Mouse (Mus musculus): ENCODE measurements around the gene Thap7. TPM values are rescaled to one million over a fixed set of nuclear protein-coding genes. Genes with fewer than 3 reads are reported as not detected.

Thap7 gene
- 29.5 and 38.7 TPM in 2 replicates for polyA plus RNA-seq (2015; fragmentation: Nextera tagmentation; extraction: Ambion mirVana)

DNA sequence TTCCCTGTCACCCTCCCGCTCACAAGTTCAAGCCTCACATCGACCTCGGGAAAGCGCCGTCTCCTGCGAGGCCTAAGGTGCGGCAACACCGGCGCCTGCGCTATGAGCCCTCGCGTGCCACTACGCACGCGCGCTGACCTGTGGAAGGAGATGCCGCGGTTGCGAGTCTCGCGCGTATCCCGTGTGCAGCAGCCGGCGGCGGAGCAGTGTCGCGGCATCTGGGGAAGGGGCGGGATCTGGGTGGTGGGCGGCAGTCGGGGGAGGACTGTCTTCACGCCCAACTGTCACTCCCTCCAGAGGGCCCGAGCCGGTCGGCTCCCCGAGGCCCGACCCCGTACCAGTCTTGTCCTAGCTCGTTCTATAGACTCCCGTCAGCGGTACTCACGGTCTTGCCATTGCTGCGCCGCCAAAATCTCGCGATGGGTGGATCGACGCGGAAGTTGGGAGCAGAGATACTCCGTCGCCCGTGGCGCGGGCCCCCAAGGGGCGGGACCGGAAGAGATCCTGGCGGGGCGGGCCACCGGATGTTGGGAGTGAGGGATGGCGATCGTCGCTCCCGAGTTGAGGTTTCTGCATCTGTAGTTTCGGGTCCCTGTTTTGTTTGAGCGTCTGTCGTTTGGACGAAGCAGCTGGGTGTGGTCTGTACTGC is at the start of gene Thap7:
Gene Thap7, minus strand, starts transcription at position 497 of the 649 bp plus-strand sequence.
- Histone ChIP-seq H3K9me3 (replicated peaks) (no peaks in the 10 kb centered on the region), H3K27ac (peak within 1 kb of the TSS; percentile 94), H3K36me3 (peaks cover 30% of the 10 kb centered on the region), H3K4me1 (replicated peaks) (peaks cover 15% of the 10 kb centered on the region), H3K4me3 (peak within 1 kb of the TSS; percentile 71), H3K9ac (peak within 1 kb of the TSS; percentile 63), H3K27me3 (no peaks in the 10 kb centered on the region), H3K4me2 (peak within 1 kb of the TSS; percentile 73)
- WGBS = under 1% methylated on average over 67 of the region's 67 CpGs
- peak; percentile 96 for ATAC-seq (replicated peaks; ENCODE audit: insufficient number of reproducible peaks, insufficient read depth, low FRiP score, low read depth)

GRCm38 (mm10) chr16:17576825-17577215 is 45.9 kb upstream of the Thap7 start:
- peak overlapping the region; percentile 55 for H3K9ac ChIP-seq
- 12% methylated on average over 8 of the region's 8 CpGs for WGBS
- no peaks in the 10 kb centered on the region for H3K36me3 ChIP-seq
- no peak for ATAC-seq (replicated peaks; ENCODE audit: insufficient number of reproducible peaks, insufficient read depth, low FRiP score, low read depth)
- H3K4me2 ChIP-seq = peak overlapping the region; percentile 83
- no peaks in the 10 kb centered on the region for H3K9me3 ChIP-seq (replicated peaks)
- H3K27ac ChIP-seq = no peak overlapping the region
- peaks cover 37% of the 10 kb centered on the region for H3K27me3 ChIP-seq
- H3K4me3 ChIP-seq = peak overlapping the region; percentile 55
- peaks cover 14% of the 10 kb centered on the region for H3K4me1 ChIP-seq (replicated peaks)

GRCm38 (mm10) chr16:17575870-17576824 is 45.2 kb upstream of the Thap7 start:
- Histone ChIP-seq H3K9ac (peak overlapping the region; percentile 55), H3K27me3 (peaks cover 37% of the 10 kb centered on the region), H3K27ac (no peak overlapping the region), H3K4me3 (peak overlapping the region; percentile 55), H3K4me2 (peak overlapping the region; percentile 83), H3K36me3 (no peaks in the 10 kb centered on the region), H3K4me1 (replicated peaks) (peaks cover 14% of the 10 kb centered on the region), H3K9me3 (replicated peaks) (no peaks in the 10 kb centered on the region)
- WGBS = 12% methylated on average over 45 of the region's 45 CpGs
- peak; percentile 51 for ATAC-seq (replicated peaks; ENCODE audit: insufficient number of reproducible peaks, insufficient read depth, low FRiP score, low read depth)

DNA sequence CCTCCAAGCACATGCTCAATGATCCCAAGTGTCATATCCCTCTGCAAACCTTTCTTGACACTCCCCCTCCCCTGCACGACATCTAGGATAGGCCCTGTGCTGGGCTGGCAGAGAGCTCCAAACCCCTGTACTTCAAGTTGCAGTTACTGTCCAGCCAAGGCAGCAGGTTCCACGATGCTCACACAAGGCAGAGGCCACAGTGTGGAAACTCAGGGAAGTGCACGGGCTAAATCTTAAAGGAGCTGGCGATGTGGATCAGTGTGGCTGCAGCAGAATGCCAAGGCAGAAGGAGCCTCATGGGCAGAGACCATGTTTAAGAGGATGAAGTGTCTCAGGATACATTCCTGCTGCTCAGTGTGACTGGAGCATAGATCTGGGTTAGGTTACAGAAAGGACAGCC is 35.2 kb upstream of the Thap7 start:
- no peak overlapping the region for H3K9ac ChIP-seq
- H3K4me1 ChIP-seq (replicated peaks) = peaks cover 12% of the 10 kb centered on the region
- no peak overlapping the region for H3K4me3 ChIP-seq
- H3K27me3 ChIP-seq = peaks cover 10% of the 10 kb centered on the region
- no peak for ATAC-seq (replicated peaks; ENCODE audit: insufficient number of reproducible peaks, insufficient read depth, low FRiP score, low read depth)
- H3K27ac ChIP-seq = no peak overlapping the region
- WGBS = 23% methylated on average over 4 of the region's 4 CpGs
- H3K4me2 ChIP-seq = no peak overlapping the region
- H3K9me3 ChIP-seq (replicated peaks) = no peaks in the 10 kb centered on the region
- no peaks in the 10 kb centered on the region for H3K36me3 ChIP-seq

- H3K9ac ChIP-seq = no peak overlapping the region
- 50% methylated on average over 3 of the region's 3 CpGs for WGBS
- peaks cover 17% of the 10 kb centered on the region for H3K4me1 ChIP-seq (replicated peaks)
- H3K4me2 ChIP-seq = no peak overlapping the region
- no peaks in the 10 kb centered on the region for H3K9me3 ChIP-seq (replicated peaks)
- no peak for ATAC-seq (replicated peaks; ENCODE audit: insufficient number of reproducible peaks, insufficient read depth, low FRiP score, low read depth)
- H3K36me3 ChIP-seq = no peaks in the 10 kb centered on the region
- H3K27me3 ChIP-seq = peaks cover 10% of the 10 kb centered on the region
- no peak overlapping the region for H3K27ac ChIP-seq
- no peak overlapping the region for H3K4me3 ChIP-seq
Measured at GRCm38 (mm10) chr16:17564771-17565170, 33.8 kb upstream of the Thap7 start.

DNA sequence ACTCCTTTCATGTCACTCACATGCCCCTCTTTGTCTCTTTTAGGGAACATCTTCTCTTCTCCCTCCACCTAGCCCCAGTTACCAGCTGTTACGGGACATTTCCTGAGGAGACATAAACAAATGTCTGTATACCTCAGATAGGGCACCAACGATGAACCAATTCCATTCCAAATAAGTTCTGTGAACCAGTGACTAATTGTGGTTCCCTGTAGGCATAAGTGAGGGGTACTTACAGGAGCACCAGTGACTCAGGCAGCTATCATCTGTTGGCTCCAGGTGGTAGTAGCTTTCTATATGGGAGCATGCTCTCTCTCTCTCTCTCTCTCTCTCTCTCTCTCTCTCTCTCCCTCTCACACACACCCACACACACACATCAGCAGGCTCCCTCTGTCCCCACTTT is 33.3 kb upstream of the Thap7 start:
- Histone ChIP-seq H3K4me2 (no peak overlapping the region), H3K27me3 (peaks cover 13% of the 10 kb centered on the region), H3K4me3 (no peak overlapping the region), H3K4me1 (replicated peaks) (peaks cover 19% of the 10 kb centered on the region), H3K9me3 (replicated peaks) (no peaks in the 10 kb centered on the region), H3K9ac (no peak overlapping the region), H3K36me3 (no peaks in the 10 kb centered on the region), H3K27ac (no peak overlapping the region)
- 58% methylated on average over 2 of the region's 2 CpGs for WGBS
- ATAC-seq (replicated peaks; ENCODE audit: insufficient number of reproducible peaks, insufficient read depth, low FRiP score, low read depth) = no peak

GRCm38 (mm10) chr16:17563580-17563979 is 32.6 kb upstream of the Thap7 start:
- H3K36me3 ChIP-seq = no peaks in the 10 kb centered on the region
- no peak overlapping the region for H3K27ac ChIP-seq
- H3K27me3 ChIP-seq = peaks cover 13% of the 10 kb centered on the region
- H3K9me3 ChIP-seq (replicated peaks) = no peaks in the 10 kb centered on the region
- no peak overlapping the region for H3K9ac ChIP-seq
- 41% methylated on average over 1 of the region's 1 CpGs for WGBS
- peaks cover 26% of the 10 kb centered on the region for H3K4me1 ChIP-seq (replicated peaks)
- no peak overlapping the region for H3K4me3 ChIP-seq
- H3K4me2 ChIP-seq = no peak overlapping the region
- no peak for ATAC-seq (replicated peaks; ENCODE audit: insufficient number of reproducible peaks, insufficient read depth, low FRiP score, low read depth)

DNA sequence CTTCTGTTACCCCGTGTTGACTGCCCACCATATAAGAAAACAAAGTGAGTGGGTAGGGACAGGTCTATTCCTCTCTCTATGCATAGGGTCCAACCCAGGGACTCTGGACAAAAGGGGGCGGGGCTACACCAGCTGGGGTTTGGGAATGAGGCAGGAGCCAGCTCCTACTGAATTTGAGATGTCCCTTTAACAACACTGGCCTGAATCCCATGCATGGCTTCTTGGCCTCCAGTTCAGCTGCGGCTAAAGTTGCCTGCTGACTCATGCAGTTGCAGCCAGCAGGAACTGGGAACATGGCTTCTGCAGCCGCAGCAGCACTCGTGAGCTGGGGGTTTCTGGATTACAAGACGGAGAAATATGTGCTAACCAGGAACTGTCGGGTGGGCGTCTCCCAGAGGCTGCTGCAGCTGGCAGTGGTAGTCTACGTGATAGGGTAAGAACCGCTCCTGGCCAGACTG is 30.8 kb upstream of the Thap7 start, which contains the start of gene P2rx6:
Gene P2rx6, plus strand, starts transcription at position 135 of the 458 bp plus-strand sequence.
- no peaks in the 10 kb centered on the region for H3K9me3 ChIP-seq (replicated peaks)
- peak within 1 kb of the TSS; percentile 41 for H3K4me3 ChIP-seq
- WGBS = 2% methylated on average over 10 of the region's 10 CpGs
- peak within 1 kb of the TSS; percentile 44 for H3K9ac ChIP-seq
- peaks cover 13% of the 10 kb centered on the region for H3K27me3 ChIP-seq
- peak; percentile 44; the same call in 1 of the 2 replicates for ATAC-seq (replicated peaks; ENCODE audit: insufficient number of reproducible peaks, insufficient read depth, low FRiP score, low read depth)
- peaks cover 34% of the 10 kb centered on the region for H3K4me1 ChIP-seq (replicated peaks)
- peak within 1 kb of the TSS; percentile 77 for H3K4me2 ChIP-seq
- H3K36me3 ChIP-seq = no peaks in the 10 kb centered on the region
- H3K27ac ChIP-seq = peak within 1 kb of the TSS; percentile 54

DNA sequence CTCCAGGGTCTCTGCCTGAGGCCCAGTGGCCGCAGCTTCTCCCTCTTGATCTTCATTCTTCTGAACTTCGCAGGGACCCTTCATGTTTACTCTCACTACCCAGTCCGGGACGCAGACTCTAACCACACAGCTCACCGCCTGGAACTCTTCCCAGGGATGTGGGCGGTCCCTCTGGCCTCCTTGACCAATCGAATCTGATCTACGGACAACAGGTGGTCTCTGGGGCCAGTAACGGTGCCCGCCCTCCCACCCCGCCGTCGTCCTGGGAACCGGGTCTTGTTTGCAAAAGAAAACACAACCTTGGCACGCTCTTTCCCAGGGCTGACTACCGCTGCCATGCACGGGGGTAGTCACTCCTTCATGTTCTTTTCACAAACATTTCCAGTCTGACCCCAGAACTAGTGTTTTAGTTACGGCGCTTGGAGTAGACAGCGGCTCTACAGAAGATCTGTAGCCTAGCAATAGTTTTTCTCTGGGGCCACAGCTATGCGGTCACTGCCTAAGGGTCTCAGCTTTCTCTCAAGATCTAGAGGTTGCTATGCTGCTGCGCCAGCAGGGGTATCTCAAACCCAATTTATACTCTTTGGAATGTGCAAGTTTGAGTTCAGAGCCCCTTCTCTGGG is 30.3 kb upstream of the Thap7 start, which contains the start of gene Lrrc74b:
Gene Lrrc74b, minus strand, starts transcription at position 120 of the 623 bp plus-strand sequence.
- peak; percentile 60; the same call in 1 of the 2 replicates for ATAC-seq (replicated peaks; ENCODE audit: insufficient number of reproducible peaks, insufficient read depth, low FRiP score, low read depth)
- H3K9me3 ChIP-seq (replicated peaks) = no peaks in the 10 kb centered on the region
- peaks cover 11% of the 10 kb centered on the region for H3K27me3 ChIP-seq
- peak within 1 kb of the TSS; percentile 41 for H3K4me3 ChIP-seq
- H3K9ac ChIP-seq = peak within 1 kb of the TSS; percentile 44
- no peaks in the 10 kb centered on the region for H3K36me3 ChIP-seq
- peak within 1 kb of the TSS; percentile 77 for H3K4me2 ChIP-seq
- H3K27ac ChIP-seq = peak within 1 kb of the TSS; percentile 54
- peaks cover 34% of the 10 kb centered on the region for H3K4me1 ChIP-seq (replicated peaks)
- 3% methylated on average over 22 of the region's 22 CpGs for WGBS

DNA sequence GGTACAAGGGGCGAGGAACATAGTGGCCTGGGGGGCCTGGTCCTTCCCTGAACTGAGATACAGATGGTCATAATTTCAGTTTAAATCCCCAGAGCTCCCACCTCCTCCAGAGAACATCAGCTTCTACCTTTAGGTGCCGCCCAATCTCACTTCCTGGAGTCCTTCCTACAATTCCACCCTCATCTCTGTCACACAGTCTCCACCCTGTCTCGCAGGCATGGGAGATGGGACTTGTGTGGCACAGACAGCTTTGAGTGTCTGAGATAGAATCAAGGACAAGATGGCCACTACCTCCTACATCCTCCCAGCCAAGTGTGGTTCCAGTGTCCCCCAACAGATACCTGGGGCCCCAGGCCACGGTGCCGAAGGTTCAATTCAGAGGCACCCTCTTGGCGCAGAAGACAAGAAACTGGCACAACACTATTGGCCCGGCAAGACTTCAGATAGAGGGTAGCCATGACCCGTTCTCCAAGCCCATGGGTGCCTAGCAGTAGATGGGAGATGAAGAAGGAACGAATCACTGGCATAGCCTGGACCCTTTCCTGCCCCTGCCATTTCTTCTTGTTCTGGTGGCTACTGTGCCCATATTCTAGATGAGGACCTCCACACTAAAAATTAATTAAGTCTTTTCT is 28.6 kb upstream of the Thap7 start:
- Histone ChIP-seq H3K4me3 (no peak overlapping the region), H3K4me2 (peak overlapping the region; percentile 46; the same call in 1 of the 2 replicates), H3K27me3 (0 out of 2 replicates have a peak, but pooled peaks cover 6% of the 10 kb centered on the region), H3K36me3 (no peaks in the 10 kb centered on the region), H3K9ac (no peak overlapping the region), H3K4me1 (replicated peaks) (peaks cover 45% of the 10 kb centered on the region), H3K9me3 (replicated peaks) (no peaks in the 10 kb centered on the region), H3K27ac (no peak overlapping the region)
- 71% methylated on average over 9 of the region's 9 CpGs for WGBS
- ATAC-seq (replicated peaks; ENCODE audit: insufficient number of reproducible peaks, insufficient read depth, low FRiP score, low read depth) = no peak
